Mouse (Mus musculus) heart, embryonic 15.5 days (tissue): ENCODE results near the gene Surf2. TPM values are rescaled to one million over a fixed set of nuclear protein-coding genes. Genes with fewer than 3 reads are reported as not detected.
A peak's percentile ranks its signal among the peaks of the same experiment; 100 is the strongest.
"Not testable (repeated sequence)": the region's sequence is repeated elsewhere in the genome, so short reads cannot be mapped to it uniquely, and the experiment has no call there.

ENCODE experiments used
- ATAC-seq: fragments of 200-750 bp; cut with Nextera tagmentation; replicated peaks from 2 replicates; pipeline ENCODE4 v1.8.0; 2017; ENCODE audit warnings: low read depth, moderate TSS enrichment; ENCODE audit not compliant: insufficient number of reproducible peaks, insufficient read depth, low FRiP score
- H3K27ac ChIP-seq: fragments of 300-500 bp; sonication (generic); 2 replicates; pipeline ENCODE4 v1.5.1; 2015; ENCODE audit warnings: mild to moderate bottlenecking, inconsistent platforms
- H3K27me3 ChIP-seq: fragments of 300-500 bp; sonication (generic); 2 replicates; pipeline ENCODE4 v1.6.1; 2015; ENCODE audit warnings: inconsistent platforms
- H3K36me3 ChIP-seq: fragments of 300-500 bp; sonication (generic); 2 replicates; pipeline ENCODE4 v1.6.1; 2015; ENCODE audit warnings: mild to moderate bottlenecking, inconsistent platforms
- H3K4me1 ChIP-seq: fragments of 300-500 bp; sonication (generic); replicated peaks from 2 replicates; pipeline ENCODE4 v1.6.1; 2015; ENCODE audit warnings: inconsistent platforms
- H3K4me2 ChIP-seq: fragments of 300-500 bp; sonication (generic); 2 replicates; pipeline ENCODE4 v1.6.1; 2015; ENCODE audit warnings: inconsistent platforms, mild to moderate bottlenecking, moderate library complexity
- H3K4me3 ChIP-seq: fragments of 300-500 bp; sonication (generic); 2 replicates; pipeline ENCODE4 v1.5.1; 2015; ENCODE audit warnings: mild to moderate bottlenecking, inconsistent platforms
- H3K9ac ChIP-seq: fragments of 300-500 bp; sonication (generic); 2 replicates; pipeline ENCODE4 v1.6.1; 2015; ENCODE audit warnings: mild to moderate bottlenecking, inconsistent platforms
- H3K9me3 ChIP-seq: fragments of 300-500 bp; sonication (generic); replicated peaks from 2 replicates; pipeline ENCODE4 v1.6.1; 2016; ENCODE audit warnings: inconsistent platforms
- WGBS: fragments of 180-500 bp; shearing (Covaris S2); methylation state at CpG from one replicate; pipeline ENCODE4 v1.1.7; 2015; ENCODE audit warnings: mixed read lengths; 5-methylcytosine and 5-hydroxymethylcytosine counted together
- polyA plus RNA-seq: library from polyadenylated mRNA; unstranded; fragments of >200 nt; fragmentation: Nextera tagmentation; extraction: Ambion mirVana; gene quantifications from 2 replicates; pipeline ENCODE4 v1.2.1, GENCODE M21; 2015

Gene Surf2
- polyA plus RNA-seq, result 28.9 and 31.6 TPM in 2 replicates

GRCm38 (mm10) chr2:26915927-26916728, at the start of gene Surf2, which contains the start of gene Surf1:
TSS of gene Surf2 (plus strand) at chr2:26916367.
TSS of gene Surf1 (minus strand) at chr2:26916530.
- H3K36me3 ChIP-seq, result peaks cover 60% of the 10 kb centered on the region

GRCm38 (mm10) chr2:26870666-26871065, 45.5 kb upstream of the Surf2 start:
- H3K4me1 ChIP-seq, result no peaks in the 10 kb centered on the region
- WGBS, result 56% methylated on average over 6 of the region's 6 CpGs
- no peak overlapping the region for H3K27ac ChIP-seq
- no peaks in the 10 kb centered on the region for H3K9me3 ChIP-seq
- H3K27me3 ChIP-seq, result peaks cover 14% of the 10 kb centered on the region; the same call in 1 of the 2 replicates
- no peak overlapping the region for H3K4me3 ChIP-seq
- ATAC-seq, result no peak
- no peaks in the 10 kb centered on the region for H3K36me3 ChIP-seq
- H3K9ac ChIP-seq, result no peak overlapping the region
- no peak overlapping the region for H3K4me2 ChIP-seq

More at GRCm38 (mm10) chr2:26915927-26916728, at the start of gene Surf2, which contains the start of gene Surf1:
- H3K9me3 ChIP-seq, result no peaks in the 10 kb centered on the region
- peak within 1 kb of the TSS; percentile 70 for H3K27ac ChIP-seq
- WGBS, result 2% methylated on average over 47 of the region's 47 CpGs
- peak within 1 kb of the TSS; percentile 92 for H3K4me2 ChIP-seq
- H3K27me3 ChIP-seq, result no peaks in the 10 kb centered on the region
- peak within 1 kb of the TSS; percentile 73 for H3K4me3 ChIP-seq
- ATAC-seq, result peak; percentile 53
- peaks cover 41% of the 10 kb centered on the region for H3K4me1 ChIP-seq
- peak within 1 kb of the TSS; percentile 64 for H3K9ac ChIP-seq

- Histone ChIP-seq H3K9ac (no peak overlapping the region), H3K27me3 (no peaks in the 10 kb centered on the region), H3K27ac (no peak overlapping the region), H3K36me3 (no peaks in the 10 kb centered on the region), H3K9me3 (no peaks in the 10 kb centered on the region), H3K4me3 (no peak overlapping the region), H3K4me2 (no peak overlapping the region), H3K4me1 (no peaks in the 10 kb centered on the region)
- no peak for ATAC-seq
These were observed 37.6 kb upstream of the Surf2 start for GRCm38 (mm10) chr2:26878571-26878970.

DNA sequence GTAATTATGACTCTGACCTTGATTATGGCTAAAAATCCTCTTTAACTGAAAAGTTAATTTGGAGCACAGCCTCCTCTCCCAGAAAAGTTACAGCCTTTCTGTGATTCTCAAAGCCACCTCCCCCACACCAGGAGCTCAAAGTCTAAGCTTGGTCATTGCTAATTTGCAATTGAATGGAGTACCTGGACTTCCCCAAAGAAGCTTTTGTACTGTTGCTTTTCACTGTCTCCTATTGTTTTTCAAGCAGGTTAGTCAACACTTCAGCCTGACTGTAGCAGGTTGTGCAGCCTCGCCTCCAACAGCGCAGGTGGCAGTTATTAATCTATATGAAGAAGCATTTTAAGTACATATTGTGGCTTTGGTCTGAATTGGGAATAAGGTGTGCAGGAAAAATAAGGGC, 30.6 kb upstream of the Surf2 start:
- whole genome bisulfite sequencing, result 94% methylated on average over 2 of the region's 2 CpGs
- H3K36me3 ChIP-seq, result peaks cover 16% of the 10 kb centered on the region
- not testable (repeated sequence) for H3K4me3 ChIP-seq, H3K27me3 ChIP-seq, H3K27ac ChIP-seq, ATAC-seq, H3K4me1 ChIP-seq, H3K9me3 ChIP-seq, H3K4me2 ChIP-seq, H3K9ac ChIP-seq

DNA sequence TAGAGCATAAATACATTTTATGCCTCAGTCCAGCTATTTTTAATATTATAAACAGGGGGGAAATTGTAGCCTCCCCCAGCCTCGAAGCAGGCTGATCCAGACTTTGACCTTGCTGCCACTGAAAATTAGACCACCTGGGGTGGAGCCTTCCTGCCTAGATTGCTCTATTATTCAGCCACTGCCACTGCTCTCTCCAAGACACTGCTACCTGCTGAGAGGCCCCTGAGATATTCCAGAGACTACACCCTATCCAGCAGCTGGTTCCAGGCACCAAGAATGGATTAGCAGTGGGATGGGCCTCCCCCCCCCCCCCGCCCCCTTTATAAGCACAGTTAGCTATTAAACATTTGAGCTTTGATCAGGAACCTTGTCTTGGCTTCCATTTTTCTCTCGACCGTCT, 30.0 kb upstream of the Surf2 start:
- H3K4me2 ChIP-seq, H3K4me1 ChIP-seq, H3K4me3 ChIP-seq, H3K27me3 ChIP-seq, H3K27ac ChIP-seq, H3K9ac ChIP-seq, ATAC-seq, H3K9me3 ChIP-seq: not testable (repeated sequence)
- 86% methylated on average over 4 of the region's 4 CpGs for WGBS
- peaks cover 21% of the 10 kb centered on the region for H3K36me3 ChIP-seq

GRCm38 (mm10) chr2:26895898-26896297, 20.3 kb upstream of the Surf2 start:
- Histone ChIP-seq H3K27ac (no peak overlapping the region), H3K4me2 (no peak overlapping the region), H3K36me3 (peaks cover 82% of the 10 kb centered on the region), H3K4me1 (no peaks in the 10 kb centered on the region), H3K9me3 (no peaks in the 10 kb centered on the region), H3K4me3 (no peak overlapping the region), H3K27me3 (no peaks in the 10 kb centered on the region), H3K9ac (no peak overlapping the region)
- WGBS, result 93% methylated on average over 4 of the region's 4 CpGs
- ATAC-seq, result no peak

- Histone ChIP-seq H3K9me3 (no peaks in the 10 kb centered on the region), H3K9ac (no peak overlapping the region), H3K4me2 (no peak overlapping the region), H3K4me3 (no peak overlapping the region), H3K36me3 (peaks cover 43% of the 10 kb centered on the region), H3K27me3 (no peaks in the 10 kb centered on the region), H3K27ac (no peak overlapping the region), H3K4me1 (peaks cover 24% of the 10 kb centered on the region)
- no peak for ATAC-seq
- 42% methylated on average over 1 of the region's 1 CpGs for WGBS
These were observed 15.4 kb upstream of the Surf2 start for GRCm38 (mm10) chr2:26900731-26901130.

GRCm38 (mm10) chr2:26901834-26902400, 14.2 kb upstream of the Surf2 start:
- Histone ChIP-seq H3K36me3 (peaks cover 42% of the 10 kb centered on the region), H3K9me3 (no peaks in the 10 kb centered on the region), H3K4me3 (peak overlapping the region; percentile 90), H3K27me3 (no peaks in the 10 kb centered on the region), H3K27ac (peak overlapping the region; percentile 90), H3K4me1 (peaks cover 24% of the 10 kb centered on the region), H3K9ac (peak overlapping the region; percentile 85), H3K4me2 (peak overlapping the region; percentile 81)
- WGBS, result 7% methylated on average over 7 of the region's 7 CpGs
- no peak for ATAC-seq

DNA sequence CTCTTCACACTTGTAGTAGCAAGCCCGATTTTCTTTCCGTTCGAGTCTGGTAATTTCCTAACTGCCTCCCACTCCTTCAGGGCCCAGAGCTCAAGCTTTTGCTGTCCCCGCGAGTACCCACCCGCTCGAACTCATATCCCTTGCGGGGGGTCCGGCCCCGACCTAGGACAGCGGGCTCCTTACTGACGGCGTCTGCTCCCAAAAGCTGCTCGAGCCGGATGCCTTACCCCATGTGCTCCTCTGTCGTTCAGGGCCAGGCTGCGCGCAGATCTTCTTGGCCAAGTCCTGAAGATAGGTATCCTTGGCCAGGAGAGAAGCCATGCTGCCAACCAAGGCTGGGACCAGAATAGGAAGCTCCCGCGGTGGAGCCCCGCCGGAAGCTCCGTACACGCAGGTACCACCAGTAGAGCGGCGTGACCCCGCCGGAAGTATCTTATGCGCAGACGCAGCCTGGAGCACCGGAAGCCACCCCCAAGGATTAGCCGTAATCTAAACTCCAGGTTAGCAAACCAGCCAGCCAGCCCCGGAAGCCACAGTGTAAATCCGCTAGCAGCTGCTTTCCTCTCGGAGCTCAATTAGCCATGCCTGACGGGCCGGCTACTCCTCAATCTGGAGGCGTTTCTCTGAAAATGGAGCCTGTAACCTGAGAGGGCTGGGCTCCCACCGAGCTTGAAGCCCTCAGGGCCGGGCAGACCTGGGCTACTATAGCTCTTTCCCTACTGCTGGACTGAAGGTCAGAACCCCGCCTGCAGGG, 13.5 kb upstream of the Surf2 start, which contains the start of gene Surf6:
Gene Surf6 (minus strand): TSS at position 413 of the 754 bp plus-strand sequence.
- Histone ChIP-seq H3K4me1 (peaks cover 24% of the 10 kb centered on the region), H3K36me3 (peaks cover 42% of the 10 kb centered on the region), H3K27ac (peak within 1 kb of the TSS; percentile 90), H3K9me3 (no peaks in the 10 kb centered on the region), H3K4me2 (peak within 1 kb of the TSS; percentile 81), H3K4me3 (peak within 1 kb of the TSS; percentile 90), H3K9ac (peak within 1 kb of the TSS; percentile 85), H3K27me3 (no peaks in the 10 kb centered on the region)
- ATAC-seq, result peak; percentile 93
- WGBS, result under 1% methylated on average over 41 of the region's 41 CpGs

GRCm38 (mm10) chr2:26903311-26903710, 12.9 kb upstream of the Surf2 start:
- Histone ChIP-seq H3K9ac (peak overlapping the region; percentile 85), H3K4me2 (peak overlapping the region; percentile 81), H3K36me3 (peaks cover 39% of the 10 kb centered on the region), H3K27me3 (no peaks in the 10 kb centered on the region), H3K4me3 (peak overlapping the region; percentile 90), H3K27ac (peak overlapping the region; percentile 90), H3K4me1 (peaks cover 26% of the 10 kb centered on the region), H3K9me3 (no peaks in the 10 kb centered on the region)
- 10% methylated on average over 7 of the region's 7 CpGs for WGBS
- no peak for ATAC-seq

DNA sequence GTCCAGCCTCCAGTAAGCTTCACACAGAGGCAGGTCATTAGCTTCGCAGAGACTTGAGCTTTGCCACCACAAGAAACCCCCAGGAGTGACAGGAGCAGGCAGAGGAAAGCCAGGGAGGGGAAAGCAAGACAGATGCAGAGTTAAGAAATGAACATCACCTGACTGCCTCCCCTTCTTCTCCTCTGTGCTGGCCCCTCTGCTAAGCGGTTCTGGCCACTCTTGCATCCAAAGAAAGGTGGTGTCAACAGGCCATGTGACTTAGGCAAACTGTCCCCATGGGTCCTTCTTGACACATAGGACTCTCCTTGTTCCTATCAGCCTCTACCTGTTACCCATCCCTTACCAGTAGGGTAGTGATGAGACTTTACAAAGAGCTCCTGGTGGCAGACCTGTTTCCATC, 10.2 kb upstream of the Surf2 start:
- no peak overlapping the region for H3K4me2 ChIP-seq
- no peaks in the 10 kb centered on the region for H3K9me3 ChIP-seq
- peaks cover 23% of the 10 kb centered on the region for H3K36me3 ChIP-seq
- no peak overlapping the region for H3K9ac ChIP-seq
- no peak for ATAC-seq
- no peak overlapping the region for H3K27ac ChIP-seq
- no peaks in the 10 kb centered on the region for H3K27me3 ChIP-seq
- 81% methylated on average over 2 of the region's 2 CpGs for WGBS
- H3K4me3 ChIP-seq, result no peak overlapping the region
- peaks cover 41% of the 10 kb centered on the region for H3K4me1 ChIP-seq
